Mouse (Mus musculus): ENCODE data around the gene Arhgap23.
A peak's percentile ranks its signal among the peaks of the same experiment; 100 is the strongest.

Arhgap23 gene

GRCm38 (mm10) chr11:97406094-97406951, 9.0 kb upstream of the Arhgap23 start:
- DNase-seq, result peak; percentile 59

GRCm38 (mm10) chr11:97407456-97407855, 7.9 kb upstream of the Arhgap23 start:
- DNase-seq, result no peak

- peak; percentile 74 for DNase-seq
These were observed 7.2 kb upstream of the Arhgap23 start for GRCm38 (mm10) chr11:97408171-97408570.

- no peak for DNase-seq
These were observed 4.4 kb upstream of the Arhgap23 start for GRCm38 (mm10) chr11:97410958-97411357.

GRCm38 (mm10) chr11:97412117-97412516, 3.2 kb upstream of the Arhgap23 start:
- no peak for DNase-seq

- DNase-seq, result no peak
These were observed 2.5 kb upstream of the Arhgap23 start for GRCm38 (mm10) chr11:97412808-97413347.

- DNase-seq, result peak; percentile 32
These were observed 641 bp downstream of the Arhgap23 start for GRCm38 (mm10) chr11:97415712-97416636.

- no peak for DNase-seq
These were observed 1.3 kb downstream of the Arhgap23 start for GRCm38 (mm10) chr11:97416637-97417035.

GRCm38 (mm10) chr11:97418834-97419539, 3.7 kb downstream of the Arhgap23 start:
- DNase-seq, result no peak

GRCm38 (mm10) chr11:97419540-97419900, 4.2 kb downstream of the Arhgap23 start:
- no peak for DNase-seq

GRCm38 (mm10) chr11:97422507-97422906, 7.2 kb downstream of the Arhgap23 start:
- DNase-seq, result no peak

- no peak for DNase-seq
These were observed 8.9 kb downstream of the Arhgap23 start for GRCm38 (mm10) chr11:97424092-97424692.

- DNase-seq, result no peak
These were observed 9.5 kb downstream of the Arhgap23 start for GRCm38 (mm10) chr11:97424802-97425201.

- peak; percentile 53 for DNase-seq
These were observed 12.7 kb downstream of the Arhgap23 start for GRCm38 (mm10) chr11:97427794-97428725.

GRCm38 (mm10) chr11:97428726-97429077, 13.4 kb downstream of the Arhgap23 start:
- no peak for DNase-seq

- no peak for DNase-seq
These were observed 14.3 kb downstream of the Arhgap23 start for GRCm38 (mm10) chr11:97429615-97430014.

- no peak for DNase-seq
These were observed 16.7 kb downstream of the Arhgap23 start for GRCm38 (mm10) chr11:97432015-97432414.

GRCm38 (mm10) chr11:97432983-97433539, 17.7 kb downstream of the Arhgap23 start:
- DNase-seq, result no peak

- DNase-seq, result no peak
These were observed 18.8 kb downstream of the Arhgap23 start for GRCm38 (mm10) chr11:97434121-97434520.

- DNase-seq, result no peak
These were observed 19.5 kb downstream of the Arhgap23 start for GRCm38 (mm10) chr11:97434704-97435454.
